Mouse (Mus musculus) CD8-positive naive resting alpha-beta T cell, adult 2 months (primary cell): ENCODE data around the gene Gstp3.
"Not testable (repeated sequence)": the region's sequence is repeated elsewhere in the genome, so short reads cannot be mapped to it uniquely, and the experiment has no call there.

Experiments
- DNase-seq, 2 experiments: peaks; one replicate each; pipeline ENCODE4 v3.0.0; 2022; ENCODE audit warnings: low read depth in 2 of 2, low spot score in 2 of 2

Gstp3 gene

GRCm38 (mm10) chr19:4091383-4091782 is 32.0 kb upstream of the Gstp3 start:
- DNase-seq = no peak

DNA sequence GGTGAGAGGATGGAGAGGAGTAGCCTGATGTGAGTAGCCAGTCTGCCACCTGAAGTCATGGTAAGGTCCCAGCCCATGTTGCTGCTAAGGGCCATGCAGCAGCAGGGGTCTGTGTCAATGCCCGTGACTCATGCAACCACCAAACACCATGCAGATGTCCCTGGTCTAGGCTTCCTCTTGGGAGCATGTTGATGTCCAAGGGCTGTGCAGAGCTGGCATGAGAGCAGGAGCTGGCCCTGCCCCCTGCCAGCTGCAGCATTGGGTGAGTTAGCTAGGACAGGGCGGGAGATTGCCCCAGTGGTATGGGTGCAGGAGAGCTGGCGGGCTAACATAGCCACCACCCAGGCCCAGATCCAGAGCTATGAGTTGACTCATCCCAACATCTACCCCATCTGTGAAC is 31.1 kb upstream of the Gstp3 start:
- no peak for DNase-seq

DNA sequence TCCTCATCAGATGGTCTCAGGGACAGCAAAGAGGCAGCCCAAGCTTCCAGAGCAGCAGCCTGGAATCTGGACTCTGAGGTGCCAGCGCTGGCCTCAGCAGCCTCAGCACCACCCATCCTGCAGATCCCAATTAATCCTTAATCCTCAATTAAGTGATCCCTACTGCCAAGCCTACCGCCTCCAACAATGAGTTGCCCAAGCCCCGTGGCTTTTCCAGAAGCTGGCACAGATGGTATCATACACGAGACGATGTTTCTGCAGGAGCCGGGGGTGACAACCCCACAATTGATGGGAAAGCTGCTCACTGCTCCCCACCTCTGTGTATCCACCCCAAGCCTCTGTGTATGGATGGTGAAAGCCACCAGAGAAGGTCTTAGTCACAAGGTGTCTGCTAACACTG is 29.8 kb upstream of the Gstp3 start:
- no peak for DNase-seq

DNA sequence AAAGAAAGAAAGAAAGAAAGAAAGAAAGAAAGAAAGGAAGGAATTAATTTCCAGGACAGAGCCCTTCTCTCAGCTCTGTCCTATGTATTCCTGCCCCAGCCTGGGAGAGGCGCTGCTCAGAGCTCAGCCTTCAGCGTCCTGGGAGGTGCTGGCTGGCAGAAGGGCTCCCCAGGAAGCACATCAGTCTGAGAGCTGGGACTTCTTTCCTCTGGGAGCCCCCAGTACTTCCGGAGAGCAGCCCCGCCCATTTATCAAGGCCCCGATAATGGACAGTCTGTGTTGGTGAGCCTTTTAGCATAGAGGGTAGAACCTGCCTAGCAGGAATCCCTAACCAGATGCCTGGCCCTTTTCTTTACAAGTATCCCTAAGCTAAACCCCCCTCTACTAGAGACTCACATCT is 28.8 kb upstream of the Gstp3 start:
- DNase-seq = no peak

DNA sequence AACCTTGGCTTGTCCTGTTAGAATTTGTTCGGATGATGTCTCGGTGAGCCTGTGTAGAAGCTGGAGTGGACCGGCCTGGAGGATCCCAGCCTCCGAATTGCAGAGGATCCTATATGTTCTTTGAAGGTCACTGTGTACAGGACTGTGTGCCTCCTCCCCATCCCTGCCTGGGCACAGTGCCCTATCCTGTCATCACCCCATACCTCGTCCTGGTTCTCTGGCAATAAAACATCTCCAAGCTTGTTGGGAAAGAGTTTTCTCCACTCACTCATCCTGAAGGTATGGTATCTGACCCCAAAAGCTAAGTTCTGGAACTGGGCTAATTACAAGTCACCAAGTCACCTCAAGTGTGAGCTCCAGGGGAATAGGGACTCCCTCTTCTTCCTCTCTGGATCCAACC is 27.7 kb upstream of the Gstp3 start:
- no peak for DNase-seq

DNA sequence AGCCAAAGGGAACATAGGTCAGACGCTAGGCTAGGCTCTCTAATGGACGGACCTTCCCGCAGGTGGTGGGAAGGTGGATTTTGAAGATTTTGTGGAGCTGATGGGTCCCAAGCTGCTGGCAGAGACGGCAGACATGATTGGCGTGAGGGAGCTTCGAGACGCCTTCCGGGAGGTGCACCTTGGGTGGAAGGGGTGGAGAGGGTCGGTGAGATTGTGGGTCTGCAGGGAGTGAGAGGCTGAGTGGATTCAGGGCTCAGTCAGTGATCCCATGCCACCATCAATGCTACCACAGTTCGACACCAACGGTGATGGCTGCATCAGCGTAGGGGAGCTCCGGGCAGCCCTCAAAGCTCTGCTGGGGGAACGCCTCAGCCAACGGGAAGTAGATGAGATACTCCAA is 26.8 kb upstream of the Gstp3 start:
- DNase-seq = no peak

- DNase-seq = no peak
Measured at GRCm38 (mm10) chr19:4084984-4085383, 25.6 kb upstream of the Gstp3 start.

GRCm38 (mm10) chr19:4083826-4084225 is 24.5 kb upstream of the Gstp3 start:
- no peak for DNase-seq

- DNase-seq = no peak
Measured at GRCm38 (mm10) chr19:4083316-4083715, 23.9 kb upstream of the Gstp3 start.

DNA sequence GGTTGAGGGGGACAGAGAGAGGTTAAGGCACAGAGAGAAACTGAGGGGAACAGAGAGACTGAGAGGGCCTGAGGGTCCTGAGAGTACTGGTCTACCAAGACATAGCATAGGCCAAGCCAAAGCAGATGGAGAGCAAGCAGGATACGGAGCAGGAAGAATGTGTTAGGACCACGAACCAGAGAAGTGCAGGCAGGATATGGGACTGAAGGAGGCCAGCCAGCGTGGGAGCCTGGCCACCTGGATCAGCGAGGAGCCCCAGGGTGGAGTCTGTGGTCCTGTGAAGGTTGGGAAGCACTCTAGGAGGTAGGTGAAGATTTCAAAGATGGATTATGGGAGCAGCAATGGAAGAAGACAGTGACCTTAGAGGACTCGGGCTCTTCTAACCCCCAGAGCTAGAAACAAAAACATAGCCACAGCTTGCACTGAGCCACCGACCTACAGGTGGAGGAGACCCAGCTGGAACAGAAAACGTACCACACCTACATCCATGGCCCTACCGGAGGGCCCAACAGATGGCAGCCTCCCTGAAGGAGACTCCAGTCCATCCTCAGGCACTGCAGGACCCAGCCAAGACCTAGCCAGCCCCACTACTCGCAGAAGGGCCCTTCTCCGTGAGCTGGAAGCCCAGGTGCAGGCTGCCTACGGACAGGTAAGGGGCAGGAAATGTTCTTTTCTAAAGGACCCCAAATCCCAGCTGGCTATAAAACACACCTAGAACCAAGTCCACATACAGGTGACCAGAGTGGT is 23.0 kb upstream of the Gstp3 start:
- DNase-seq = no peak

DNA sequence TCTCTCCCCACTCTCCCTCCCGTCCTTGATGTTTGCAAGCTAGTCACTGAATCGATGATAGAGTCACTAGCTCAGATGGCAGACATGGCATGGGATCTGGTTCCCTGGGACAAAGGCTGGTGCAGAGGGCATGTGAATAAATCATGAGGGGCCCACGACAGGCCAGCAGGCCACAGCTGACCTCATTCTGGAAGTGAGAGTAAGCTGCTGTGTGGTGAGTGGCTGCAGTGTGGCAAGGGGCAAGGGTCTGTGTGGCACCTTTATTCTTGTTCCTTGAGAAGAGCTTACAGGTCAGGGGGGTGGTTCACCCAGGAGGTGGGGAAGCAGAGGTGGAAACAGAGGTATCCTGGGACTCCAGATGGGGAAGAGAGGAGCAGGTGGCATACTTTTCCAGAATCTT is 22.0 kb upstream of the Gstp3 start, which contains the start of gene Cabp2:
TSS of gene Cabp2 (plus strand) at position 185 of the 400 bp plus-strand sequence.
- DNase-seq = no peak

DNA sequence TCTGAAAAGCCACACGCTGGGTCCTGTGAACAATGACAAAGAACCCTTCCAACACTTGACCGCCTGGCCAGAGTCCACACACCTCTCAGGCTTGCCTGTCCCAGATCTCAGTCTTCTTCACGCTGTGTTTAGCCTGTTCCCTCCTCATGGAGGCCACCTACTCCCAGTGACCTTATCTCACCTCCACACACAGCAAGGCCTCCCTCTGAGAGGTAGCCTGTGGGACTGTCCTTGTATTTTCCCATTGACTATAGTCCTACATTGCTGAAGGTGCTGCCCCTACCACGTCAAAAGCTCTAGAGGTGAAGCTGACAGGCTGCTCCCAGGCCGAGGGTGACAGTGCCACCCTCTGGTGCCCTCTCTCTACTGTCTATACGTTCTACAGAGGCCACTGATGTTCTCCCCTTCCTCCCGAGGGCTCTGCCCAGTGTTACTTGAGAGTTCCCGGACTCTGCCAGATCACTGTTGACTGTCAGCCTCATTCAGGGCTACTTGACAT is 21.2 kb upstream of the Gstp3 start:
- DNase-seq = no peak

- no peak for DNase-seq
Measured at GRCm38 (mm10) chr19:4079594-4079993, 20.2 kb upstream of the Gstp3 start.

DNA sequence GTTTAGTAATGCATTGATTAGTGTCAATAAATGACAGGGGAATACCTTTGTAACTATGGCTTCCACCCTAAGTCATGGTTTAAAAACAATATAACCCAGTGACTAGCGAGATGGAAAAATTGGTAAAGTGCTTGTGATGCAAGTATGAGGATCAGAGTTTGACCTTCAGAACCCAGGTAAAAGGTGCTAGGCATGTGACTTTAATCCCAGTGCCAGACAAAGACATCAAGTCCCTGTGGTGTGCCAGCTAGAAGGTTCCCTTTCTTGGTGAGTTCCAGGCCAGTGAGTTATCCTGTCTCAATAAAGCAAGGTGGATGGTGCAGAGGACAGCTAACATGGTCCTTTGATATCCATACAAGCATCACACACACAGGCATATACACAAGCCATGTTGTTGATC is 16.2 kb upstream of the Gstp3 start:
- DNase-seq = no peak

GRCm38 (mm10) chr19:4072706-4073424 is 13.5 kb upstream of the Gstp3 start:
- no peak for DNase-seq

- DNase-seq = no peak
Measured at GRCm38 (mm10) chr19:4071406-4071805, 12.0 kb upstream of the Gstp3 start.

DNA sequence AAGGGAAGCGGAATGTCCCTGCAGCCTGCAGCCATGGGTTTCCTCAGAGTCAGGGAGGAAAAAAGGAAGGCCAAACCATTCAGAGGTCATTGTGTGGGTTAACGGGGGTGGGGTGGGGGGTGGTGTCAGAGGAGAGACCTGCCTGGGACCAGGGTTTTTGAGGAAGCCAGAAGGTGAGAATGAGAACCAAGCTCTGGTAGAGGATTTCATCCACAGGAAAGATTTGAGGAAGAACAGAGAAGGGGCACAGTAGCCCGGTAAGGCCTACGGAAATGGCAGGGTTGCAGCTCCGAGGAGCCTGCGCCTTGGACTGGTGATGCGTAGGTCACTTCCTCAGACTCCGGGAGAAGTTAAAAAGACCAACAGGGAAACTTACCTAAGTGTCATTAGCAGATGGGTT is 11.4 kb upstream of the Gstp3 start:
- no peak for DNase-seq

- DNase-seq = no peak
Measured at GRCm38 (mm10) chr19:4070311-4070710, 10.9 kb upstream of the Gstp3 start.

GRCm38 (mm10) chr19:4068717-4069410 is 9.5 kb upstream of the Gstp3 start:
- no peak for DNase-seq

DNA sequence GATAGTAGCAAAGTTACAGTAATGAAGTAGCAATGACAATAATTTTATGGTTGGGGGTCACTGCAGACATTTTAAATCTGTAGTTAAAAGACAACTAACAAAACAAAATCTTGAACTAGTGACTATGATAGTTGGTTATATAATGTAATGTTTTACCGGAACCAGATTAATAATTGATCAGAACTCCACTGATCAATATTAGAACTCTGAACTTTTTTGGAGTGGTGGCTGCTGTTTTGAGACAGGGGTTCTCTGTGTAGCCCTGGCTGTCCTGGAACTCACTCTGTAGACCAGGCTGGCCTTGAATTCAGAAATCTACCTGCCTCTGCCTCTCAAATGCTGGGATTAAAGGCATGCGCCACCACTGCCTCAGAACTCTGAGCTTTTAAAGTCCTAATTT is 8.9 kb upstream of the Gstp3 start:
- DNase-seq = not testable (repeated sequence)

DNA sequence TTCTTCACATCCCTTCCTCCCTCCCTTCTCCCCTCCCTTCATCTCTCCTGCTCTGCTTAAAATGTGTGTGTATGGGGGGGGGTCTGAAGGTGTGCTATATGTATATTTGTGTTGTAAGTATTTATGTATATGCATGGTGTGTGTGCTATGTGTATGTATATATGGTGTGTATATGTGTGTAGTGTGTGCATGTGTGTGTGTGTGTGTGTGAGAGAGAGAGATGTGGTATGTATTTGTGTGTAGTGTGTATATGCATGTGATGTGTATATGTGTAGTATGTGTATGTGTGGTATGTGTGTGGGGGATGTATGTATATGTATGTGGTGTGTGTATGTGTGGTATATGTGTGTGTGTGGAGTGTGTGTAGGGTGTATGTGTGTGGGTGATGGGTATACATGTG is 7.5 kb upstream of the Gstp3 start:
- DNase-seq = no peak

GRCm38 (mm10) chr19:4066280-4066679 is 6.9 kb upstream of the Gstp3 start:
- DNase-seq = no peak
